Mouse (Mus musculus): ENCODE data around the gene Strada. TPM values are rescaled to one million over a fixed set of nuclear protein-coding genes. Genes with fewer than 3 reads are reported as not detected.
A peak's percentile ranks its signal among the peaks of the same experiment; 100 is the strongest.

Strada gene
- polyA plus RNA-seq, 1 experiment from 2014 or later, result 31.1 TPM

GRCm38 (mm10) chr11:106160841-106161721 is 40.9 kb downstream of the Strada start, which contains the start of the genes Gm10840 and Limd2:
Gene Gm10840 (plus strand): TSS chr11:106160850.
Gene Limd2 (minus strand): TSS chr11:106160860.
- DNase-seq (ENCODE audit: low spot score) (peak; percentile 67), ATAC-seq (peak; percentile 44)
- peak within 1 kb of the TSS; percentile 99 for H3K27ac ChIP-seq (ENCODE audit: low read depth, low read length)
- H3K4me1 ChIP-seq (ENCODE audit: control insufficient read depth, insufficient read depth, low read length), result peaks cover 20% of the 10 kb centered on the region
- peaks cover 43% of the 10 kb centered on the region for H3K36me3 ChIP-seq (ENCODE audit: control insufficient read depth, insufficient read depth, low read length)
- 26% methylated on average over 22 of the region's 22 CpGs for WGBS
- H3K4me3 ChIP-seq (ENCODE audit: low read depth, low read length), result peak within 1 kb of the TSS; percentile 82
- no peaks in the 10 kb centered on the region for H3K27me3 ChIP-seq (replicated peaks; ENCODE audit: control insufficient read depth, insufficient read depth, low read length)
- peak within 1 kb of the TSS; percentile 96 for H3K4me2 ChIP-seq (ENCODE audit: low read length)
- no peaks in the 10 kb centered on the region for H3K9me3 ChIP-seq (replicated peaks; ENCODE audit: control insufficient read depth, low read length)
- H3K9ac ChIP-seq (ENCODE audit: low read length), result peak within 1 kb of the TSS; percentile 97

DNA sequence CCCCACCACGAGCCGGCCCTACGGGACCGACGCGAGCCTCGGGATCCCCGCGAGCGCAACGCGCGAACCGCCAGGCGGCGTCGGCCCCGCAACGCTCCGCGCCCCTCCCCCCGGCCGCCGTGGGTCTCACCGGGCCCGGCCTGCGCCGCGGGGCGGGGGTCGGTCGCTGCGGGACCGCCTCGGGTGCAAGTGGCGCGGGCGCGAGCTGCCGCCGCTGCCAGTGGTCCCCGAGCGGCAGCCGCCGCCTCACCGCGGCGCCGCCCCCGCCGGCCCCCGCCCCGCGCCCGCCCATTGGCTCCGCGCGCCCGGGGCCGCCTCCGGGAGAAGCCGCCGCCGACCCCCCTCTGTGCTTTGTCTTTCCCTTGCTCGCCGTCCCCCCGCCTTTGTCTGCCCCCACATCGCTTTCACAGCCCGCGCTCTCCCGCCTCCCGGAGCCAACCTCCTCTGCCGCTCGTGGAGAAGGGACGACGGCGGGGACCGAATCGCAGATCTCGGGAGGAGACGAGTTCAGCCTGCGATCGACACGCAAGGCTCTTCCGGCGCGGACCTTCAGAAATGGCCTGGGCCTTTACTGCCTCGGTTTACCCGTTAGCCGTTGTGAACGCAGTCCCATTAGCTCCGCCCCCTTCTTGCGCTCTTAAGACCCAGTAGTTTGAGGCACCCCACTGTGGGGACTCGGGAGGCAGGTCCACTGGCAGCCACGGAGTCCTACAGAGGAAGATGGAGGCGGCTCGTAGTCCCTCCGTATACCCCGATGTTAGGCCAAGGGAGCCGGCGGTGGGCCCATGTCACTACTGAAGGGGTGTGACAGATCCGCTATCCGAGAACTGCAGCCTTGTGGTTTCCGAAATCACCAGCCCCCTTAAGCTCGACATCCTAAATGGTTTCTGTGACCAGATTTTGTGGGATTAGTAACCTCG is 41.8 kb downstream of the Strada start:
- peak overlapping the region; percentile 99 for H3K27ac ChIP-seq (ENCODE audit: low read depth, low read length)
- peak overlapping the region; percentile 82 for H3K4me3 ChIP-seq (ENCODE audit: low read depth, low read length)
- DNase-seq (ENCODE audit: low spot score) (peak; percentile 90), ATAC-seq (peak; percentile 81)
- no peaks in the 10 kb centered on the region for H3K9me3 ChIP-seq (replicated peaks; ENCODE audit: control insufficient read depth, low read length)
- no peaks in the 10 kb centered on the region for H3K27me3 ChIP-seq (replicated peaks; ENCODE audit: control insufficient read depth, insufficient read depth, low read length)
- peak overlapping the region; percentile 96 for H3K4me2 ChIP-seq (ENCODE audit: low read length)
- peaks cover 20% of the 10 kb centered on the region for H3K4me1 ChIP-seq (ENCODE audit: control insufficient read depth, insufficient read depth, low read length)
- peak overlapping the region; percentile 97 for H3K9ac ChIP-seq (ENCODE audit: low read length)
- peaks cover 47% of the 10 kb centered on the region for H3K36me3 ChIP-seq (ENCODE audit: control insufficient read depth, insufficient read depth, low read length)
- WGBS, result under 1% methylated on average over 53 of the region's 106 CpGs

DNA sequence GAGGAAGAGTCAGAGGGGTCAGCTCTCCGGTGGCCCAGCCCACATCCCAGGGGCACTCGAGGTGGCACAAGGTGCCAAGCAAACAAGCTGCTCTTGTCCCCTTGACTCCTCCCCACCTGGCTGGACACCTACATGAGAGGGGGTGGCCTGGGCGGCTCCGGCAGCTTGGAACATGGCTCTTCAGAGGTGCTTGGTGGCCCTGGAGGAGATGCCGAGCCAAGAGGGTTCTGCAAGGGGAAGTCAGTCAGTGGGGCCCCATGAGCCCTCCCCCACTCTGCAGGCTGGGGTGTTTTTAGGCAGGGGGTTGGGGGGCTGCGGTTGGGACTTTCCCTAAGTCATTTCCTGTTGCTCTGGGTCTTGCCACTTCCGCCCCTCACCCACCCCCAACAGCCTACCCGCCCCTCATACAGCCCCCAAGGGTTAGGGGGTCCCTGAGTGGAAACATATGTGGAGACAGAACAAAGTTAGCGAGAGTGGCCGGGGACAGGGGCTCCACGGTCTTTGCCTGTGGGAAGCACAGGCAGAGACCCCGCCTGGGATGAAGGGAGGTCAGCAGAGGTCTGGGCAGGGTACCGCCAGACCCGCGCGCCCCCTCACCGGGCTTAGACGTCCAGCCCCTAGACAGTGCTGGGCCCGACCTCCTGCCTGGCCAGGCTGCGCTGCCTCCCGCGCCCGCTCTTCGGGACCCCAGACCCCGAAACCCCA is 42.6 kb downstream of the Strada start:
- Histone ChIP-seq H3K9ac (ENCODE audit: low read length) (peak overlapping the region; percentile 97), H3K4me1 (ENCODE audit: control insufficient read depth, insufficient read depth, low read length) (peaks cover 20% of the 10 kb centered on the region), H3K9me3 (replicated peaks; ENCODE audit: control insufficient read depth, low read length) (no peaks in the 10 kb centered on the region), H3K4me3 (ENCODE audit: low read depth, low read length) (peak overlapping the region; percentile 82), H3K27me3 (replicated peaks; ENCODE audit: control insufficient read depth, insufficient read depth, low read length) (no peaks in the 10 kb centered on the region), H3K36me3 (ENCODE audit: control insufficient read depth, insufficient read depth, low read length) (peaks cover 49% of the 10 kb centered on the region), H3K4me2 (ENCODE audit: low read length) (peak overlapping the region; percentile 96), H3K27ac (ENCODE audit: low read depth, low read length) (peak overlapping the region; percentile 99)
- WGBS, result 2% methylated on average over 20 of the region's 25 CpGs
- DNase-seq (ENCODE audit: low spot score) (peak; percentile 41), ATAC-seq (peak; percentile 47)

- Histone ChIP-seq H3K27ac (ENCODE audit: low read depth, low read length) (peak overlapping the region; percentile 99), H3K4me1 (ENCODE audit: control insufficient read depth, insufficient read depth, low read length) (peaks cover 20% of the 10 kb centered on the region), H3K4me3 (ENCODE audit: low read depth, low read length) (peak overlapping the region; percentile 82), H3K27me3 (replicated peaks; ENCODE audit: control insufficient read depth, insufficient read depth, low read length) (no peaks in the 10 kb centered on the region), H3K4me2 (ENCODE audit: low read length) (peak overlapping the region; percentile 96), H3K36me3 (ENCODE audit: control insufficient read depth, insufficient read depth, low read length) (peaks cover 48% of the 10 kb centered on the region), H3K9ac (ENCODE audit: low read length) (peak overlapping the region; percentile 97), H3K9me3 (replicated peaks; ENCODE audit: control insufficient read depth, low read length) (no peaks in the 10 kb centered on the region)
- no peak for ATAC-seq
- 38% methylated on average over 9 of the region's 9 CpGs for WGBS
- DNase-seq (ENCODE audit: low spot score), result peak; percentile 4
Measured at GRCm38 (mm10) chr11:106158930-106159215, 43.1 kb downstream of the Strada start.

DNA sequence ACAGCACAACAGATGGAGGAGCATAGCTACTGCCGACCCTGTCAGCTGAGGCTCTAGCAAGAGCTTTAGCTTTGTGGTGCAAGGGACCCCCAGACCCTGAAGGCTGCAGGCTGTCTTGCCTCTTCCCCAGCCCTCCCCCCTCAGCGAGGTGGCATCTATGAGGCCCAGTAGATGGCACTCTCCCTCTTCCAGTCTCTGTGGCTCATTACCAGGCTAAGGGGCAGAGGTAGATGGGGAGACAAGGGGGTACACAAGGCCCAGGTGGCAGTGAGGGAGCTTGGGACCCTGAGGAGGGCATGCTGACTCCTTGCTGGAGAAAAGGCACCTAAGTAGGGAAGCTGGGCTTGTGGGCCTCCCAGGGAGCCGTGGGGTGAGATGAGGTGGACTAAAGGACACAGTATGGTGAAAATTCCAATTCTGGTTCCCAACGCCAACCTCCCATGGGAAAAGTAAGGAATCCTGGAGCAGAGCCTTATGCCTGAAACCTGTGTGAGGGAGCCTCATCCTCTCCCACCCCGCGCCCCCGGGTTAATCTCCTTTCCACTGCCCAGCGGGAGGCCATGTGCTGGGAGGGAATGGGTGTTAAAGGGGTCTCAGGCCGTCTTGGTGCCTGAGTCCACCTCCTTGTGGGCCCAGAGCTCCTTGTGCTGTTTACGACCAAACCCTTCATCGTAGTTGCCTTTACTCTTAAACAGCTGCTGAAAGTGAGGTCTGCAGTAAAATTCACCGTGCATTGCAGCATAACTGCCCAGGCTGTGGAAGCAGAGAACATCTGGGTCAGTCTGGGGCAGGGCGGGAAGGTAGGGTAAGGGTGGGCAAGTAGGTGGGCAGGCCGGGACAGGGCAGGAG is 43.7 kb downstream of the Strada start:
- Histone ChIP-seq H3K9me3 (replicated peaks; ENCODE audit: control insufficient read depth, low read length) (no peaks in the 10 kb centered on the region), H3K4me2 (ENCODE audit: low read length) (peak overlapping the region; percentile 96), H3K4me1 (ENCODE audit: control insufficient read depth, insufficient read depth, low read length) (peaks cover 20% of the 10 kb centered on the region), H3K36me3 (ENCODE audit: control insufficient read depth, insufficient read depth, low read length) (peaks cover 48% of the 10 kb centered on the region), H3K9ac (ENCODE audit: low read length) (peak overlapping the region; percentile 97), H3K27me3 (replicated peaks; ENCODE audit: control insufficient read depth, insufficient read depth, low read length) (no peaks in the 10 kb centered on the region), H3K4me3 (ENCODE audit: low read depth, low read length) (peak overlapping the region; percentile 82), H3K27ac (ENCODE audit: low read depth, low read length) (peak overlapping the region; percentile 99)
- WGBS, result 52% methylated on average over 14 of the region's 14 CpGs
- DNase-seq (ENCODE audit: low spot score), result peak; percentile 42
- no peak for ATAC-seq

DNA sequence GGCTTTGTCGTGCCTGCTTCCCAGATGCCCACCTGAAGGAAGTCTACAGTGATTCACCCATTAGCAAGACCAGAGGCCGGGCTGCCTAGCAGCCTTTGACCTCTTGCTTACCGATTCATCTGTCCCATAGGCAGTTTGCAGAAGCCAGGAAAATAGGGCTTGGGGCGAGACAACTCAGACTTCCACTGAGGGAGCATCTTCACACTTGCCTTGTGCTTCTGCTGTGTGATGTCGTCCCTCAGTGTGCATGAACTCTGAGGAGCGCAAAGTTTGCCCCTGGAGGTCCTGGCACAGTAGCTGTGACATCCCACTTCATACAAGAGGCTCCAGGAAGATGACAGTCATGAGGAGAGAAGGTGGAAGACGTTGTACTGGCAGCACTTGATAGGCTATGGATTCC is 44.8 kb downstream of the Strada start:
- DNase-seq (ENCODE audit: low spot score) (no peak), ATAC-seq (no peak)
- no peak overlapping the region for H3K4me3 ChIP-seq (ENCODE audit: low read depth, low read length)
- H3K36me3 ChIP-seq (ENCODE audit: control insufficient read depth, insufficient read depth, low read length), result peaks cover 56% of the 10 kb centered on the region
- no peak overlapping the region for H3K4me2 ChIP-seq (ENCODE audit: low read length)
- H3K9me3 ChIP-seq (replicated peaks; ENCODE audit: control insufficient read depth, low read length), result no peaks in the 10 kb centered on the region
- no peaks in the 10 kb centered on the region for H3K27me3 ChIP-seq (replicated peaks; ENCODE audit: control insufficient read depth, insufficient read depth, low read length)
- peaks cover 20% of the 10 kb centered on the region for H3K4me1 ChIP-seq (ENCODE audit: control insufficient read depth, insufficient read depth, low read length)
- 94% methylated on average over 7 of the region's 7 CpGs for WGBS
- no peak overlapping the region for H3K27ac ChIP-seq (ENCODE audit: low read depth, low read length)
- H3K9ac ChIP-seq (ENCODE audit: low read length), result no peak overlapping the region

GRCm38 (mm10) chr11:106156257-106156656 is 45.7 kb downstream of the Strada start:
- ATAC-seq (no peak), DNase-seq (ENCODE audit: low spot score) (no peak)
- 88% methylated on average over 1 of the region's 1 CpGs for WGBS
- no peak overlapping the region for H3K27ac ChIP-seq (ENCODE audit: low read depth, low read length)
- no peaks in the 10 kb centered on the region for H3K9me3 ChIP-seq (replicated peaks; ENCODE audit: control insufficient read depth, low read length)
- peaks cover 64% of the 10 kb centered on the region for H3K36me3 ChIP-seq (ENCODE audit: control insufficient read depth, insufficient read depth, low read length)
- no peaks in the 10 kb centered on the region for H3K27me3 ChIP-seq (replicated peaks; ENCODE audit: control insufficient read depth, insufficient read depth, low read length)
- peaks cover 17% of the 10 kb centered on the region for H3K4me1 ChIP-seq (ENCODE audit: control insufficient read depth, insufficient read depth, low read length)
- no peak overlapping the region for H3K9ac ChIP-seq (ENCODE audit: low read length)
- no peak overlapping the region for H3K4me3 ChIP-seq (ENCODE audit: low read depth, low read length)
- H3K4me2 ChIP-seq (ENCODE audit: low read length), result no peak overlapping the region

- DNase-seq (ENCODE audit: low spot score) (no peak), ATAC-seq (no peak)
- Histone ChIP-seq H3K4me1 (ENCODE audit: control insufficient read depth, insufficient read depth, low read length) (peaks cover 12% of the 10 kb centered on the region), H3K4me3 (ENCODE audit: low read depth, low read length) (no peak overlapping the region), H3K27me3 (replicated peaks; ENCODE audit: control insufficient read depth, insufficient read depth, low read length) (no peaks in the 10 kb centered on the region), H3K36me3 (ENCODE audit: control insufficient read depth, insufficient read depth, low read length) (peaks cover 69% of the 10 kb centered on the region), H3K4me2 (ENCODE audit: low read length) (no peak overlapping the region), H3K27ac (ENCODE audit: low read depth, low read length) (no peak overlapping the region), H3K9ac (ENCODE audit: low read length) (no peak overlapping the region), H3K9me3 (replicated peaks; ENCODE audit: control insufficient read depth, low read length) (no peaks in the 10 kb centered on the region)
- 85% methylated on average over 3 of the region's 3 CpGs for WGBS
Measured at GRCm38 (mm10) chr11:106155761-106156160, 46.2 kb downstream of the Strada start.
